Mouse (Mus musculus) lung, postnatal 36 days (tissue): ENCODE measurements around the gene Ldhal6b.
"Not testable (repeated sequence)": the region's sequence is repeated elsewhere in the genome, so short reads cannot be mapped to it uniquely, and the experiment has no call there.

Experiments used
- DNase-seq: peaks from one replicate; pipeline ENCODE4 v3.0.0; 2022; ENCODE audit warnings: mixed read lengths

Ldhal6b gene

DNA sequence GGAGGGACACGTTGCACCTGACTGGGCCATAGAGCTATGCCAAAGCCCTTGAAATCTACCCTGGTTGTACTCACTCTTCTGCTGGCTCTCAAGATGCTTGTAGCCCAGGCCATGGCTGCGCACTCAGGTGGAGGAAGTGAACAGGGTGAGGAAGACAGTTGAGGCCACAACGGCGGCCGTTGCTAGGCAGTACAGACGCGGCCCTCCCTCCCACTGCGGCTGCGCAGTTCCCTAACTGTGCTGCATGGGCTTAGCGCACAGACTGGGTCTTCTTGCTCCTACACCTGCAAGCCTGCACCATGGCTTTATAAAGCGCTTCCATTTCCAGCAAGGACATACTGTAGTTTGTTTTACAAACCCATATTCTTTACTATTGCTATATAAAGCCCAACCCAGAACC is at the start of gene Ldhal6b:
Gene Ldhal6b (minus strand): TSS at position 223 of the 400 bp plus-strand sequence.
- DNase-seq: no peak

- no peak for DNase-seq
These were observed 48.6 kb upstream of the Ldhal6b start for GRCm38 (mm10) chr17:5467177-5467576.

DNA sequence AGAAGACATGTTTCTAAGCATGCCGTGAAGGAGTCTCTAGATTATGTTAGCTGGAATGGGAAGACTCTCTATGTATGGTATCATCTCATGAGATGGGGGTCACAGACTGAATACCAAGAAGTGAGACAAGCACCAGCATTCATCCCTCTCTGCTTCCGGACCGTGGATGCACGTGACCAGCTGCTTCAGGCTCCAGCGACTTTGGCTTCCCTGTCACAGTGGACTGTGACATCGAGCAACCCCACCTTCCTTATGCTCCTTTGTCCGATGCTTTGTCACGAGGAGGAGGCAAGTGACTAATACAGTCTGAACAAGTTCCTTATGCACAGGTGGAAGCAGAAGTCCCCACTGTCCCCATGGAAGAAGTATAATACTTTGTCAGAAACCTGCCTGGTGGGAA is 48.2 kb upstream of the Ldhal6b start:
- DNase-seq: no peak

DNA sequence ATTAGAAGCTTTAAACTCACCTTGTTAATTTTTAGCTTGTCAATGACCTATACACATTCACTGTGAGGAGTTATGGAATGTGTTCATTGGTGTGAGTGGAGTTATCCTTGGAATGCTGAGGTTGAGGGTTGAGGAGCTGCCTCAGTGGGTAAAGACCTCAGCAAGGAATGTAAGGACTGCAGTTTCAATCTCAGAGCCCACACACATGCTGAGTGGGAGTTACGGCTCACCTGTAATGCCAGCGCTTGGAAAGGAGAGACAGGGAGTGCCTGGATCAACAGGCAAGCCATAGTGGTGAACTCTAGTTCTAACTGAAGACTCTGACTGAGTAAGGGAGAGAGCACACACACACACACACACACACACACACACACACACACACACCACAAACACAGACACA is 45.3 kb upstream of the Ldhal6b start:
- peak; percentile 15 for DNase-seq

DNA sequence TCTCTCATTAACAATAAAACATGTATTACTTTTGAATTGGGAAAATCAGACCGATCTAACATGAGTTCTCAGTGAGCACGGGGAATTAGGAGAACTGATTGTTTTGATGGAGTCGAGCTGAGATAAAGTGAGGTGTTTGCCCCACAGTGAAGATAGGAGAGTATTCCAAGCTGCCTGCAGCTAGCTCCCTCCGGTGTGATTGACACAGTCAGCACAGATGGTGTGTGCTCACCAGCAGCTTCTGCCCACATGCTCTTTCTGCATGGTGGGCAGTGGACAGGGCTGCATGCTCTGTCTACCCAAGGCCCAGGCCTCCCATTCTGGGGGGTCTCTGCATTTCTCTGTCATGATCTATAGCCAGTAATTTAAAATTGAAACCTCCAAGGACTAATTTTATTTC is 35.1 kb upstream of the Ldhal6b start:
- no peak for DNase-seq

DNA sequence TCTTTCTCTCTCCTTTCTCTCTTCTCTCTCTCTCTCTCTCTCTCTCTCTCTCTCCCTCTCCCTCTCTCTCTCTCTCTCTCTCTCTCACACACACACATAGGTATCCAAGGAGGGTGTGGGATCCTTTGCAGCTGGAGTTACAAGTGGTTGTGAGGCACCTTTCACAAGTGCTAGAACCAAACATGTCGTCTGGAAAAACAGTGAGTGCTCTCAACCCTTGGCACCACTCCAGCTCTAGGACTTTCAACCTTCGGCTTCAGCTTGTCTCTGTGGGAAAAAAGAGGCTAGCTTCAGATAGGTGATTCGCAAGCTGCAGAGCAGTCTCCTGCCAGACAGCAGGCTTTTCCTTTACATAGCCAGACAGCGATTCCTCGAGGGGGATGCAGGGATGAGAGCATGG is 25.2 kb upstream of the Ldhal6b start:
- DNase-seq: peak; percentile 59

- DNase-seq: peak; percentile 50
These were observed 24.7 kb upstream of the Ldhal6b start for GRCm38 (mm10) chr17:5443260-5443659.

- DNase-seq: not testable (repeated sequence)
These were observed 23.8 kb upstream of the Ldhal6b start for GRCm38 (mm10) chr17:5442403-5442802.

DNA sequence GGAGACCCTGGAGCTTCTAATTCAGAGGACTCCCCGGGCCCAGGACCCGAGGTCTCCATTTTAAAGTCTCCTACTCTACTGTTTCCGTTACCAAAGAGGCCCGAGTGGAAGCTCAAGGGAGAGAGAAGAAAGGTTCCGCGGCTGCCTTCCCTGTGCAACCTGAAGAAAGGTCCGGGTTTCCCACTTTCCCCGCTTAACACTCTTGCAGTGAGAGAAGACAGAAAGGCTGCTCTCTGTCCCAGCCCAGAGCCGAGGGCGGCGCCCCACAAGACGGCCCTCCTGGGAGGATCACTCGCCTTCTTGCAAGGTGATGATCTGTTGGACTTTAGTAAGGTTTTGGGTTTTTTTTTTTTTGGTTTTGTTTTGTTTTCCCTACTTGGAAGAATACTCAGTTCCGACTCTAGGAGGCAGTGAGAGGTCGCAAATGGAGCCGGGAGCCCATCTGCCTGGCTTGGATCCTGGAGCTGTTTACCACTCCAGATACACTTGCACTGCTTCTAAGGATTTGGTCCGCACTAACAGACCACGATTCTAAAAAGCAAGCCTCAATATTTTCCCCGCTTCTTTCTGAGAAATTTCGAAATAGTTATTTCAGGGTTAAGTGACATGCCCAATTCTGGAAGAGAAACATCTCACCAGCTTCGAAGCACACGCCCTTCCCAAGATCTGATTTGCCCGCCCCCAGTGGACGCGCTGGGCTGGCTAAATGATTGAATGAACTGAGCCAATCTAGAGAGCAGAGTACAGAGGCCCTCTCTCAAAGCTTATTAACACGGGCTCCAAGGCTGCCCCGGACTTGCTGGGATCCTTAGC is 21.8 kb upstream of the Ldhal6b start, which contains the start of gene Tmem242:
Gene Tmem242 (minus strand): TSS at position 101 of the 813 bp plus-strand sequence.
- peak; percentile 93 for DNase-seq

DNA sequence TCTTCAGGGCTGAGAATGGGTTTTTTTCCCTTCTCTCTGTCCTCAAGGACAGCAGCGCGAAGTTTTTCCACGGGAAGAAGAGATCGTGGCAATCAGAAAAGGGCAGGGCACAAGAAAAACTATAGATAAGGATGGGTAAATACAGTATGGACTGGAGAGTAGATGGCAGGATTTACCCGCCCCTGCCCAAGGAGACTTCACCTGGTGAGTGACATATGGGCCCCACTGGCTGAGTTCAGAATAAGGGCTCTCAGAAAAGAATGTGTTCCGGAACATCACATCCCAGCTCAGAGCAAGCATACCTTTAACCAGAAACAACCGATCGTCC is 21.2 kb upstream of the Ldhal6b start:
- DNase-seq: no peak

DNA sequence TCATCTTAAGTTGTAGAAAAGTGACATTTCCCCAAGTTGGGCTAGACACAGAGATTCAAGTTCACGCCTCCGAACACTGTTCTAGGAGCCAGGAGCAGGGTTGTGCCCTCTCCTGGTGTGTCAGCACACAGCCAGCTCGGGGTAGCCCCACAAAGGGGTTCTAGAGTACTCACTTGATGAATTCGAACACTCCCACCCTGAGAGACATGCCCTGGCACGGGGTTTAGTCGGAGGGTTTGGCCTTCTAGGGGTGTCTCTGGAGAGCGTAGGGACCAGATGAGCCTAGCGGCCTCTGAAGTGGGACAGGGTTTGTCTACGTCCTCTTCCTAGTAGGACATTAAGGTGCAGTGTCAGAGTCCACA is 11.2 kb upstream of the Ldhal6b start:
- DNase-seq: no peak

DNA sequence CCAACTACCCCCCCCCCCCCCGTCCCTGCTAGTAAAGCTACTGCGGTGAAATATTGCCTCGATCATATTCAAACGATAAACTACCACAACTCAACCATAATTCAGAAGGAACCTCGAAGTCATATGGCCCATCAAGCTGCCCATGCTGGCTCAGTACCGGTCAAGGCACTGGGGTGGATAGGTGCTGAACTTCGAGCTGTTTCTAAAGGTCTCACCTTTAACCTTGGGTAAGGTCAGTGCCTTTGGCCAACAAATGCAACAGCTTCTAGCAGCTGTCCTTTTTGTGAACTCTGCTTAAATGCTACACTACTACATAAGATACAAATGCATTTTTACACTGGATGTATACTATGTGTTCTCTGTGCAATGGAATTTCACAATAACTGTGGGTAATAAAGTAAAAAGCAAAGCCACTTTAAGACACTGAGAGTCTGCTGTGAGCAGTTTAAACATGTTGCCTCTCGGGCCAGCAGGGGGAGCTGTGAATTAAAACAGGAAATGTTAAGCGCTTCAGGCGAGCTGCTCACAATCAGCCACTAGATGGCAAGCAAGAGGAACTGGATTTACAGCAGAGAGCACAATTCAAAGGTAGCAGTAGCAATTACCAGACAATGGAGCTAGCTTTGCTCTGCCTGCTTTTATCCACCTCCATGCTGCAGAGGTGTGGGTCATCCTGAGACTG is 10.7 kb upstream of the Ldhal6b start:
- peak; percentile 98 for DNase-seq

- DNase-seq: no peak
These were observed 6.6 kb upstream of the Ldhal6b start for GRCm38 (mm10) chr17:5425204-5425603.

DNA sequence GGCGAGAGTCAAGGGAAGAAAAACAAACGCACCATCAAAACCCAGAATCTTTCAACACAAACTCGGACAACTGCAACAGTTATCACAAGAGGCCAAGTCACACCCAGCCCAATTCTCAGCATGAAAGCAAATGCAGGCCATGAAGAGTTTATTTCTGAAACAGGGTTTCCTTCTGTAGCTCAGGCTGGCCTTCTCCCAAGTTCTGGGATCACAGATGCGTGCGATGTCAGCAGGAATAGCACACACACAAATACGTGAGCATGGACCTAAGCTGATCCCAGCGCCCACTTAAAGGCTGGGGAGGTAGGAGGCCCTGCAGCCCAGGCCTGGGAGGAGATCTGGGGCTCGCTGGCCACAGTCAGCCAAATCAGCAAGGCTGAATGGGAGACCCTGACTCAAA is 5.6 kb upstream of the Ldhal6b start:
- no peak for DNase-seq

DNA sequence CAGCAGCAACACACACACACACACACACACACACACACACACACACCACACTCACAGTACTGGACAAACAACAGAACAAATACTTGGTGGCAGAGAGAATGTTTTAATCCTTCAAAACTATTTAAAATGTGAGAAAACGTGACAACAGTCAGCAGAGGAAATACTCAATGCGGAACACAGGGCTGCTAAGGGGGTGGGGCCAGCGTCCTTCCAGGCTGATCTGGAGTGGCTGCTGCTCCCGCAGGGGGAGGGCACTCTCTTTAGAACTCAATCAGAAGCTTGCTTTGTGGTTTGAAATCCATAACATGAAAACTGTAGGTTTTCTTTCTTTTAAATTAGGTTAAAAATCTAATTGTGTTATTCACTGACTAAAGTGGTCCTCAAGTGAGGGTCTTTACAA is 3.3 kb upstream of the Ldhal6b start:
- peak; percentile 42 for DNase-seq

GRCm38 (mm10) chr17:5419771-5420518 is 1.4 kb upstream of the Ldhal6b start:
- DNase-seq: peak; percentile 48

DNA sequence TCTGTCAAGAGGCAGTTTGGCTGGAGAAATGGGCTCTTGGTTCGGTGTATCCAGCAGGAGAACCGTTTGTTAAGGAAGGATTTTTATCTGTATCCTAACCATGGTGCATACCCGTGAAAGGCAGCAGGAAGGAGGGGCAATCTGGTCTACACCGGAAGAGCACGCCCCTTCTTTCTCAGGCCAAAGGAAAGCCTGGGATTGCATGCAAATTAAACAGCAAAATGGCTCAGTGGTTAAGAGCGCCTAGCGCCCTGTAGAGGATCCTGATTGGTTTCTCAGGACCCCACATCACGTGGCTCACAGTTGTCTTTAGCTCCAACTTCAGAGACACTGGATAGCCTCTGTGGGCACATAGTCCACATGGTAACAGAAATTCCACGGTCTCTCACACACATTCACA is 489 bp upstream of the Ldhal6b start:
- DNase-seq: no peak

DNA sequence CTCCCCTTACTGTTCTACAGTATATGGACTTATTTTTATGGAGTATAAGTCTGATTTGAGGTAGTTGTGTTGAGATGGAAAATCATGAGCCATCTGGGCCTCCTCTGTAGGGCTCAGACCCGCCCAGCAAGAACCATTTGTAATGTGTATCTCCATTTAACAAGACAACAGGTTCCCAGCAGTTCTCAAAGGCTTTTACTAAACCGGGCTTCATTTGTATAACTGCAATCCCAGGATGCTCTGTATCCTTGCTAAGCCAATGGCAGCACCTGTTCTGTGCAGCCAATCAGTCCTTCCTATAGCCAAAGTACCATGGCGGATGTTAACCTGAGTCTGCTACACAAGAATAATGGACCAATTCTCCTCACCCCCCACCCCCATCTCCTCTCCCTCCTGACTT is 2.0 kb downstream of the Ldhal6b start:
- DNase-seq: no peak

DNA sequence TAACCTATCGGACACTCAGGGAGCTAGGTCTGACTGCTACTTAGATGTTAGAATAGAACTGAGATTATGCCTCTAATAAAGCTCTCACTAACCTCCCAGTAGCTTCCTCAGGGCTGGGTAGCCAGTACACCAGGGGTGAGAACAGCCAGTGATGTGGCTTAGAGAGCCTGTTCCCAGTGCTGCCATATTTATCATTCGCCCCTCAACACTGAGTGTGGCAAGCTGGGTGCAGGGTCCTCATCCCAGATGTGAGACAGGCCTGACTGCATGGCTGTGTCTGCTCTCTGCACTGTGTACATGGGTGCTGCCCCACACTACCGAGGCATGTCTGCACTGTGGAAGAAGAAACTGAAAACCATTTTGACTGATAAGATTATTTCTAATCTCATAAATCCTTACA is 4.5 kb downstream of the Ldhal6b start:
- DNase-seq: no peak

GRCm38 (mm10) chr17:5413350-5413749 is 5.2 kb downstream of the Ldhal6b start:
- DNase-seq: no peak

- no peak for DNase-seq
These were observed 5.8 kb downstream of the Ldhal6b start for GRCm38 (mm10) chr17:5412740-5413139.

GRCm38 (mm10) chr17:5412301-5412700 is 6.3 kb downstream of the Ldhal6b start:
- DNase-seq: no peak

DNA sequence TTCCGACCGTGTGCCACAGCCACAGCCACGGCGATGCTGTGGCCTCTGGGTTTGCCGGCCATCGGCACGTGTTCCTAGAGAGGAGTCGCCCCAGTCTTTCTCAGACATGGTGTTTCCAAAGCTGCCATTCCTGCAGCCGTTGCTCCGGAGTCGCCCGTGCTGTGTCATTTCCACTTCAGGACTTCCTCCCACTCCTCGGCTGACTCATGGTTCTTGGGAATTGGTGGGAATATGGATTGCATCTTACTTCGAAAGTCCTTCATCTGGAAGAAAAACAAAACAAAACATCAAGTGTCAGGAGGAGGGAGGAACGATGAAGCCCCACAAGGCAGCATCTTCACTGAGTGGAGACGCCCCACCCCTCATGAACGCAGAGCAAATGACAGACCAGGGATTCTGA is 7.4 kb downstream of the Ldhal6b start:
- no peak for DNase-seq

DNA sequence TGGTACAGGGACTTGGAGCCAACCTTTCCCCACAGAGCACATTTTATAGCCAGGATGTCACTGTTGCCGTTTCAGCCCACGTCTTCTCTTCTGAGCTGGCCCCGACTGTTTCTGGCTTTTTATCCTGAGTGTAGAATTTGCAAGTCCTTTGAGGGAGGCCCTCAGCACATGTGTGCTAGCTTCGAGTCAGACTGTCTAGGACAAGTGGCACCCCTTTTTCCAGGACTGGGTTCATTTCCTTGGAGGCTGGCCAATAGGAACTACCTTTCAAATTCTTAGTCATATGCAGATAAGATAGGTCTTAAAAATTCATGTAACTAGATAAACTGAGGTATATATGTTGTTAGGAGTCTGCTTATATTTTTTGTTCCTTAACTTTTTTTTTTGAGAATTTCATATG is 8.2 kb downstream of the Ldhal6b start:
- no peak for DNase-seq
